Mouse (Mus musculus) CD4-positive naive resting alpha-beta T cell, adult 57 days (primary cell): ENCODE results near the gene Cyp4a12a. TPM values are rescaled to one million over a fixed set of nuclear protein-coding genes. Genes with fewer than 3 reads are reported as not detected.

Source experiments
- total RNA-seq: library from RNA; stranded (reverse); gene quantifications from one replicate; pipeline ENCODE4 v1.2.4, GENCODE M21; 2023

The Cyp4a12a gene
- total RNA-seq = not detected

DNA sequence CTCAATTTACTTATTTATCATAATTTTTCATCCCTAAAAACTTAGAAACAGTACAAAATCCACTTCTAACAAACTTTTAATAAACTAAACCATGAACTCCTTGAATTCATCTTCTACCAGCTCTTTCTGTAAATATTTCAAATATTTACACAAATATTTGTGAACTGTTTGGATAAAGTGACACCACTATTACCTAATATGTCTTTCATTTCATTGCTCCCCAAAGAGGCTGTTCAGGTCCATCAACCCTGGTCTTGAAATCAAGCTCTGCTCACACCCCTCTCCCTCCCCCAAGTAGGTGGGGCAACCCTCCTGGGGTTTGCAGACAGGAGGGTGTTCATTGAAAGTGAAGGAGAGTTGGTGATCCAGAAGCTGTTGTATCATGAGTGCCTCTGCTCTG is at the start of gene Cyp4a12a:
TSS of gene Cyp4a12a (plus strand) at position 301 of the 400 bp plus-strand sequence.

Other genes starting within 250 kb of the Cyp4a12a start
- gene Tal1, start 242.6 kb upstream of the Cyp4a12a start, total RNA-seq = 0.38 TPM
- gene Pdzk1ip1, start 210.3 kb upstream of the Cyp4a12a start, total RNA-seq = not detected
- gene Cyp4x1, start 164.8 kb upstream of the Cyp4a12a start, total RNA-seq = not detected
- gene Cyp4a29, start 57.0 kb upstream of the Cyp4a12a start, total RNA-seq = not detected
- gene Cyp4a12b, start 112.6 kb downstream of the Cyp4a12a start, total RNA-seq = not detected
- gene Cyp4a30b, start 153.6 kb downstream of the Cyp4a12a start, total RNA-seq = not detected
- gene Cyp4a14, start 197.1 kb downstream of the Cyp4a12a start, total RNA-seq = not detected
- not detected for gene Cyp4a10, start 219.2 kb downstream of the Cyp4a12a start, total RNA-seq